Mouse (Mus musculus) kidney, embryonic 16.5 days (tissue): ENCODE results near the gene Lrrc15. TPM values are rescaled to one million over a fixed set of nuclear protein-coding genes. Genes with fewer than 3 reads are reported as not detected.

ENCODE experiments used
- ATAC-seq: fragments of 200-750 bp; cut with Nextera tagmentation; 2 replicates; pipeline ENCODE4 v1.8.0; 2017; ENCODE audit warnings: moderate TSS enrichment; ENCODE audit not compliant: low FRiP score, low TSS enrichment
- H3K27ac ChIP-seq: fragments of 300-500 bp; sonication (generic); 2 replicates; pipeline ENCODE4 v1.5.1; 2014; ENCODE audit warnings: low read length
- H3K27me3 ChIP-seq: fragments of 300-500 bp; sonication (generic); 2 replicates; pipeline ENCODE4 v1.6.1; 2014; ENCODE audit warnings: low read length, control low read depth, mixed read lengths; ENCODE audit not compliant: insufficient read depth
- H3K36me3 ChIP-seq: fragments of 300-500 bp; sonication (generic); 2 replicates; pipeline ENCODE4 v1.6.1; 2014; ENCODE audit warnings: low read length, control low read depth, mixed read lengths; ENCODE audit not compliant: insufficient read depth
- H3K4me1 ChIP-seq: fragments of 300-500 bp; sonication (generic); 2 replicates; pipeline ENCODE4 v1.6.1; 2014; ENCODE audit warnings: low read length, control low read depth, mixed read lengths; ENCODE audit not compliant: insufficient read depth
- H3K4me2 ChIP-seq: fragments of 300-500 bp; sonication (generic); replicated peaks from 2 replicates; pipeline ENCODE4 v1.6.1; 2014; ENCODE audit warnings: low read depth, low read length
- H3K4me3 ChIP-seq: fragments of 300-500 bp; sonication (generic); 2 replicates; pipeline ENCODE4 v1.5.1; 2014; ENCODE audit warnings: mild to moderate bottlenecking, low read length
- H3K9ac ChIP-seq: fragments of 300-500 bp; sonication (generic); replicated peaks from 2 replicates; pipeline ENCODE4 v1.6.1; 2014; ENCODE audit warnings: low read length
- H3K9me3 ChIP-seq: fragments of 300-500 bp; sonication (generic); 2 replicates; pipeline ENCODE4 v1.6.1; 2016; ENCODE audit warnings: low read length, control low read depth
- WGBS: fragments of 180-500 bp; shearing (Covaris S2); extraction: QIAGEN DNeasy Blood & Tissue Kit; methylation state at CpG from one replicate; pipeline ENCODE4 v1.1.7; 2014; 5-methylcytosine and 5-hydroxymethylcytosine counted together
- polyA plus RNA-seq: library from polyadenylated mRNA; unstranded; fragments of >200 nt; fragmentation: Nextera tagmentation; extraction: Ambion mirVana; gene quantifications from 2 replicates; pipeline ENCODE4 v1.2.1, GENCODE M21; 2015

The Lrrc15 gene
- polyA plus RNA-seq, 1 experiment from 2014 or later = 1.7 TPM

DNA sequence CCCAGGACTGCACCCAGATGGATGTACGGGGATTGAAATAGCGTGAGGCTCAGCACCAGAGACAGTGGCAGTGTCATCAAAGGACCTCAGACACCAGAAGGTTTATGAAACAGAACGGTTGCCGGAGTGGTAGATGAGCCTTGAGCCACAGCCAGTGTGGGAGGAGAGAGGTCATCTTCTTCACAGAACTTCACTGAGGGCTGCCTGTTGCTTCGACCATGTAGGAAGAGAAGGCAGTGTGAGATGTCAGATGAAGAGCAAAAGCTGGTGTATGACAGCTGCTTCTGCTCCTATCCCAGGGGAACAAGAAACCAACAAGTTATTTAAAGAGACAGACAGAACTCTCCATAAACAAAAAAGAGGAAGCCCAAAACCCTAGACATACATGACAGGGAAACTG, 21.2 kb upstream of the Lrrc15 start:
- H3K9ac ChIP-seq = no peak overlapping the region
- no peaks in the 10 kb centered on the region for H3K9me3 ChIP-seq
- peaks cover 8% of the 10 kb centered on the region for H3K4me1 ChIP-seq
- ATAC-seq = 0 out of 2 replicates have a peak, but pooled peaks have one; percentile 6
- no peaks in the 10 kb centered on the region for H3K36me3 ChIP-seq
- peaks cover 42% of the 10 kb centered on the region for H3K27me3 ChIP-seq
- H3K4me3 ChIP-seq = no peak overlapping the region
- no peak overlapping the region for H3K4me2 ChIP-seq
- 26% methylated on average over 5 of the region's 5 CpGs for WGBS
- H3K27ac ChIP-seq = no peak overlapping the region

DNA sequence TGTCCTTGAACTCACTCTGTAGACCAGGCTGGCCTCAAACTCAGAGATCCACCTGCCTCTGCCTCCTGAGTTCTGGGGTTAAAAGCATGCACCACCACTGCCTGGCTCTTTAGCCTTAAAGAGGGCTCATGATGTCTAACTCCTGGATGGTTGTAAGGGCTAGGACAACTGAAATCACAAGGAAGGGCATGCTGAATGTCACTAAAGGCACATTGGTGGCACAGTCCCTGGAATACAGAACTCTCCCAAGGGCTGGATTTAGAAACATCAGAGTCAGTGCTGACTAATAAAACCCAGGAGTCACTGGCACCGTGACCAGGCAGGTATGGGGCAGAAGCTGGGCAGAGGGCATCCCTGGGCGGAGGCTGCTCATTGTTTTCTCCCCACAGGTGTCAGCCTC, 20.4 kb upstream of the Lrrc15 start:
- 71% methylated on average over 2 of the region's 2 CpGs for WGBS
- peaks cover 34% of the 10 kb centered on the region for H3K27me3 ChIP-seq
- H3K27ac ChIP-seq = no peak overlapping the region
- H3K9ac ChIP-seq = no peak overlapping the region
- H3K4me2 ChIP-seq = no peak overlapping the region
- H3K4me3 ChIP-seq = no peak overlapping the region
- no peak for ATAC-seq
- no peaks in the 10 kb centered on the region for H3K36me3 ChIP-seq
- H3K9me3 ChIP-seq = no peaks in the 10 kb centered on the region
- peaks cover 4% of the 10 kb centered on the region for H3K4me1 ChIP-seq

GRCm38 (mm10) chr16:30302686-30303085, 19.6 kb upstream of the Lrrc15 start:
- Histone ChIP-seq H3K9ac (no peak overlapping the region), H3K27me3 (peaks cover 26% of the 10 kb centered on the region), H3K27ac (no peak overlapping the region), H3K36me3 (no peaks in the 10 kb centered on the region), H3K9me3 (no peaks in the 10 kb centered on the region), H3K4me2 (no peak overlapping the region), H3K4me3 (no peak overlapping the region), H3K4me1 (no peaks in the 10 kb centered on the region)
- ATAC-seq = no peak
- WGBS = 86% methylated on average over 6 of the region's 6 CpGs

- 60% methylated on average over 10 of the region's 10 CpGs for WGBS
- no peaks in the 10 kb centered on the region for H3K4me1 ChIP-seq
- H3K36me3 ChIP-seq = no peaks in the 10 kb centered on the region
- H3K9me3 ChIP-seq = no peaks in the 10 kb centered on the region
- H3K27me3 ChIP-seq = 0 out of 2 replicates have a peak, but pooled peaks cover 4% of the 10 kb centered on the region
- no peak overlapping the region for H3K27ac ChIP-seq
- H3K4me3 ChIP-seq = no peak overlapping the region
- ATAC-seq = no peak
- no peak overlapping the region for H3K9ac ChIP-seq
- H3K4me2 ChIP-seq = no peak overlapping the region
Measured at GRCm38 (mm10) chr16:30299711-30300277, 16.7 kb upstream of the Lrrc15 start.

DNA sequence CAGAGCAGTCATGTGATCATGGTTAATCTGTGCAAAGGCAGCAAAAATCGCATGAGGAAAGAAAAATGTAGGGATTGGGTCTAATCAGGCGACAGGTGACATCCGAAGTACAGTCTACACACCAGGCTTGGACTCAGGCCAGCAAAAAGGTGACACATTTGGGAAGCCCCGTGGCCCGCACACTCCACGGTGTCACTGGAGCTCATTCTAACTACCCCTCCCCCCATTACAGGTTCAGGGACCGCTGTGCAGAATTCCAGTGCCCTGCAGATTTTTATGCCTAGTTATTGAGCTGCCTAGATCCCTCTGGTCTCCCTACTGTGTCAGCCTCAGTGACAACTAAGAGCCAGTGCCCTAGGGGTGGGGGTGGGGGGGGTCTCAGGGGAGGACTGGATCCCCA, 14.4 kb upstream of the Lrrc15 start:
- Histone ChIP-seq H3K9me3 (no peaks in the 10 kb centered on the region), H3K9ac (no peak overlapping the region), H3K36me3 (no peaks in the 10 kb centered on the region), H3K4me1 (no peaks in the 10 kb centered on the region), H3K27ac (no peak overlapping the region), H3K27me3 (no peaks in the 10 kb centered on the region), H3K4me3 (no peak overlapping the region), H3K4me2 (no peak overlapping the region)
- ATAC-seq = no peak
- 83% methylated on average over 7 of the region's 7 CpGs for WGBS

GRCm38 (mm10) chr16:30296601-30297275, 13.7 kb upstream of the Lrrc15 start:
- no peaks in the 10 kb centered on the region for H3K9me3 ChIP-seq
- no peak overlapping the region for H3K4me3 ChIP-seq
- WGBS = 90% methylated on average over 11 of the region's 11 CpGs
- H3K4me1 ChIP-seq = no peaks in the 10 kb centered on the region
- H3K36me3 ChIP-seq = no peaks in the 10 kb centered on the region
- no peak for ATAC-seq
- no peak overlapping the region for H3K4me2 ChIP-seq
- no peaks in the 10 kb centered on the region for H3K27me3 ChIP-seq
- no peak overlapping the region for H3K9ac ChIP-seq
- H3K27ac ChIP-seq = no peak overlapping the region

- Histone ChIP-seq H3K36me3 (no peaks in the 10 kb centered on the region), H3K27me3 (no peaks in the 10 kb centered on the region), H3K4me2 (no peak overlapping the region), H3K9ac (no peak overlapping the region), H3K4me3 (no peak overlapping the region), H3K27ac (no peak overlapping the region), H3K9me3 (no peaks in the 10 kb centered on the region), H3K4me1 (peaks cover 6% of the 10 kb centered on the region; the same call in 1 of the 2 replicates)
- ATAC-seq = no peak
- WGBS = 91% methylated on average over 7 of the region's 7 CpGs
Measured at GRCm38 (mm10) chr16:30295106-30295505, 12.1 kb upstream of the Lrrc15 start.

GRCm38 (mm10) chr16:30290436-30290835, 7.4 kb upstream of the Lrrc15 start:
- WGBS = 45% methylated on average over 6 of the region's 6 CpGs
- Histone ChIP-seq H3K36me3 (no peaks in the 10 kb centered on the region), H3K27me3 (0 out of 2 replicates have a peak, but pooled peaks cover under 1% of the 10 kb centered on the region), H3K9ac (no peak overlapping the region), H3K4me1 (peaks cover 6% of the 10 kb centered on the region; the same call in 1 of the 2 replicates), H3K27ac (no peak overlapping the region), H3K4me2 (no peak overlapping the region), H3K9me3 (no peaks in the 10 kb centered on the region), H3K4me3 (no peak overlapping the region)
- peak; percentile 79 for ATAC-seq

GRCm38 (mm10) chr16:30285701-30286100, 2.6 kb upstream of the Lrrc15 start:
- Histone ChIP-seq H3K36me3 (no peaks in the 10 kb centered on the region), H3K4me3 (no peak overlapping the region), H3K9me3 (no peaks in the 10 kb centered on the region), H3K27ac (no peak overlapping the region), H3K4me2 (no peak overlapping the region), H3K4me1 (peaks cover 31% of the 10 kb centered on the region), H3K9ac (no peak overlapping the region), H3K27me3 (peaks cover 35% of the 10 kb centered on the region)
- no peak for ATAC-seq
- 67% methylated on average over 4 of the region's 4 CpGs for WGBS

- peaks cover 30% of the 10 kb centered on the region for H3K4me1 ChIP-seq
- no peak overlapping the region for H3K9ac ChIP-seq
- WGBS = under 1% methylated on average over 15 of the region's 15 CpGs
- H3K4me2 ChIP-seq = peak overlapping the region; percentile 46
- H3K27ac ChIP-seq = no peak overlapping the region
- H3K27me3 ChIP-seq = peaks cover 35% of the 10 kb centered on the region
- no peaks in the 10 kb centered on the region for H3K9me3 ChIP-seq
- ATAC-seq = peak; percentile 44
- no peaks in the 10 kb centered on the region for H3K36me3 ChIP-seq
- H3K4me3 ChIP-seq = peak overlapping the region; percentile 17
Measured at GRCm38 (mm10) chr16:30283743-30284337, 784 bp upstream of the Lrrc15 start.
